Mouse (Mus musculus) brain, embryonic 14.5 days (tissue): ENCODE results near the gene Mis18a.

Source experiments
- CTCF ChIP-seq: fragments of 200-500 bp; IDR thresholded peaks from 2 replicates; pipeline ENCODE4 v1.5.1; 2012; ENCODE audit warnings: inconsistent platforms, mild to moderate bottlenecking, moderate library complexity, borderline replicate concordance; ENCODE audit not compliant: insufficient read depth, insufficient read length; ENCODE audit errors: extremely low read depth
- POLR2A ChIP-seq: fragments of 200-500 bp; IDR thresholded peaks from 2 replicates; pipeline ENCODE4 v1.6.1; 2012; ENCODE audit warnings: mild to moderate bottlenecking, inconsistent platforms, borderline replicate concordance; ENCODE audit not compliant: poor library complexity, insufficient read depth, insufficient read length, severe bottlenecking; ENCODE audit errors: extremely low read depth

DNA sequence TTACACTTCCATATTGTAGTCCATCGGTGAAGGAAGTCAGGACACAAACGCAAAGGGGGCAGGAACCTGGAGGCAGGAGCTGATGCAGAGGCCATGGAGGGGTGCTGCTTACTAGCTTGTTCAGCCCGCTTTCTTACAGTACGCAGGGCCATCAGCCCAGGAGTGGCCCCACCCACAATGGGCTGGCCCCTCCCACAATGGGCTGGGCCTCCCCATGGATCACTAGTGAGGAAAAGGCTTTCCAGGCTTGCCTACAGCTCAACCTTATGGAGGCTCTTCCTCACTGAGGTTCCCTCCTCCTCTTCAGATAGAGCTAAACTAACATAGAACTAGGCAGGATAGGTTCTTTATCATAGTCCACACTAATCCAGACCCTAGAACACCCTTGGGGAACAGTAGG is 3.2 kb downstream of the Mis18a start:
- TF ChIP-seq CTCF = no peak
- TF ChIP-seq POLR2A = no peak
